Mouse (Mus musculus) B cell, adult (primary cell): Measurements from ENCODE around the gene AA986860. TPM values are rescaled to one million over a fixed set of nuclear protein-coding genes. Genes with fewer than 3 reads are reported as not detected.

Source experiments
- total RNA-seq: library from RNA; stranded (reverse); gene quantifications from 4 replicates; pipeline ENCODE4 v1.2.4, GENCODE M21; 2023; ENCODE audit not compliant: inconsistent age

AA986860 gene
- total RNA-seq = 0.42 to 2.1 TPM (median 0.72 TPM) in 4 replicates

GRCm38 (mm10) chr1:130731741-130732337 is at the start of gene AA986860:
TSS of gene AA986860 (plus strand) at chr1:130731976.

GRCm38 (mm10) chr1:130715561-130716217 is 16.1 kb upstream of the AA986860 start, which contains the start of gene Gm29427:
TSS of gene Gm29427 (minus strand) at chr1:130715799.

GRCm38 (mm10) chr1:130717291-130717871 is 14.4 kb upstream of the AA986860 start, which contains the start of gene Yod1:
TSS of gene Yod1 (plus strand) at chr1:130717327.

GRCm38 (mm10) chr1:130729153-130729552 is 2.6 kb upstream of the AA986860 start, which contains the start of gene Pfkfb2:
TSS of gene Pfkfb2 (minus strand) at chr1:130729253.

Other genes with a start within 250 kb of the AA986860 start
- not detected in 4 replicates for gene Zp3r, start 102.4 kb upstream of the AA986860 start, total RNA-seq
- not detected in 4 replicates for gene C4bp, start 70.3 kb upstream of the AA986860 start, total RNA-seq
- gene Gm29427, start 16.2 kb upstream of the AA986860 start, total RNA-seq = not detected in 4 replicates
- gene Yod1, start 14.6 kb upstream of the AA986860 start, total RNA-seq = 11.1 to 11.9 TPM (median 11.5 TPM) in 4 replicates
- 19.0 to 23.8 TPM (median 20.4 TPM) in 4 replicates for gene Pfkfb2, start 2.7 kb upstream of the AA986860 start, total RNA-seq
- gene Fcamr, start 68.9 kb downstream of the AA986860 start, total RNA-seq = not detected in 4 replicates
- gene Pigr, start 94.7 kb downstream of the AA986860 start, total RNA-seq = 2.2 to 3.7 TPM (median 3.0 TPM) in 4 replicates
- gene Fcmr, start 133.7 kb downstream of the AA986860 start, total RNA-seq = 982 to 1,190 TPM (median 1,061 TPM) in 4 replicates
- gene Il24, start 155.5 kb downstream of the AA986860 start, total RNA-seq = not detected in 4 replicates
- gene Il20, start 179.5 kb downstream of the AA986860 start, total RNA-seq = not detected in 4 replicates
- gene Il19, start 208.1 kb downstream of the AA986860 start, total RNA-seq = not detected in 4 replicates